Mouse (Mus musculus): ENCODE data around the gene Zdhhc7. TPM values are rescaled to one million over a fixed set of nuclear protein-coding genes. Genes with fewer than 3 reads are reported as not detected.

The Zdhhc7 gene
- polyA plus RNA-seq, 1 experiment: not detected

- peak overlapping the region; percentile 81 for H3K27ac ChIP-seq (ENCODE audit: insufficient read depth, low read depth, low read length)
- no peak overlapping the region for H3K4me3 ChIP-seq (ENCODE audit: insufficient read depth, low read depth, low read length)
- no peak for TF ChIP-seq CTCF (IDR thresholded peaks at IDR 0.05; ENCODE audit: insufficient read depth, low read depth, low read length)
- no peak for TF ChIP-seq POLR2A (IDR thresholded peaks at IDR 0.05; ENCODE audit: insufficient read depth, low read depth, low read length)
- H3K4me1 ChIP-seq (ENCODE audit: control insufficient read depth, insufficient read depth, low read length): peaks cover 51% of the 10 kb centered on the region
- WGBS: 45% methylated on average over 3 of the region's 3 CpGs
Observed at GRCm38 (mm10) chr8:120119429-120119828, 18.1 kb upstream of the Zdhhc7 start.

GRCm38 (mm10) chr8:120118847-120119246 is 17.6 kb upstream of the Zdhhc7 start:
- Histone ChIP-seq H3K27ac (ENCODE audit: insufficient read depth, low read depth, low read length) (peak overlapping the region; percentile 81), H3K4me1 (ENCODE audit: control insufficient read depth, insufficient read depth, low read length) (peaks cover 49% of the 10 kb centered on the region), H3K4me3 (ENCODE audit: insufficient read depth, low read depth, low read length) (no peak overlapping the region)
- TF ChIP-seq POLR2A (IDR thresholded peaks at IDR 0.05; ENCODE audit: insufficient read depth, low read depth, low read length): no peak
- TF ChIP-seq CTCF (IDR thresholded peaks at IDR 0.05; ENCODE audit: insufficient read depth, low read depth, low read length): no peak
- 41% methylated on average over 5 of the region's 5 CpGs for WGBS

- Histone ChIP-seq H3K4me1 (ENCODE audit: control insufficient read depth, insufficient read depth, low read length) (peaks cover 51% of the 10 kb centered on the region), H3K4me3 (ENCODE audit: insufficient read depth, low read depth, low read length) (no peak overlapping the region), H3K27ac (ENCODE audit: insufficient read depth, low read depth, low read length) (0 out of 2 replicates have a peak overlapping the region, but pooled peaks have one; percentile 81)
- 82% methylated on average over 9 of the region's 9 CpGs for WGBS
- TF ChIP-seq POLR2A (IDR thresholded peaks at IDR 0.05; ENCODE audit: insufficient read depth, low read depth, low read length): no peak
- TF ChIP-seq CTCF (IDR thresholded peaks at IDR 0.05; ENCODE audit: insufficient read depth, low read depth, low read length): no peak
Observed at GRCm38 (mm10) chr8:120118162-120118561, 16.9 kb upstream of the Zdhhc7 start.

GRCm38 (mm10) chr8:120116600-120116999 is 15.3 kb upstream of the Zdhhc7 start:
- Histone ChIP-seq H3K4me1 (ENCODE audit: control insufficient read depth, insufficient read depth, low read length) (peaks cover 51% of the 10 kb centered on the region), H3K27ac (ENCODE audit: insufficient read depth, low read depth, low read length) (peak overlapping the region; percentile 9), H3K4me3 (ENCODE audit: insufficient read depth, low read depth, low read length) (peak overlapping the region; percentile 3; the same call in 1 of the 2 replicates)
- TF ChIP-seq CTCF (IDR thresholded peaks at IDR 0.05; ENCODE audit: insufficient read depth, low read depth, low read length) (no peak), POLR2A (IDR thresholded peaks at IDR 0.05; ENCODE audit: insufficient read depth, low read depth, low read length) (no peak)
- WGBS: 63% methylated on average over 7 of the region's 7 CpGs

DNA sequence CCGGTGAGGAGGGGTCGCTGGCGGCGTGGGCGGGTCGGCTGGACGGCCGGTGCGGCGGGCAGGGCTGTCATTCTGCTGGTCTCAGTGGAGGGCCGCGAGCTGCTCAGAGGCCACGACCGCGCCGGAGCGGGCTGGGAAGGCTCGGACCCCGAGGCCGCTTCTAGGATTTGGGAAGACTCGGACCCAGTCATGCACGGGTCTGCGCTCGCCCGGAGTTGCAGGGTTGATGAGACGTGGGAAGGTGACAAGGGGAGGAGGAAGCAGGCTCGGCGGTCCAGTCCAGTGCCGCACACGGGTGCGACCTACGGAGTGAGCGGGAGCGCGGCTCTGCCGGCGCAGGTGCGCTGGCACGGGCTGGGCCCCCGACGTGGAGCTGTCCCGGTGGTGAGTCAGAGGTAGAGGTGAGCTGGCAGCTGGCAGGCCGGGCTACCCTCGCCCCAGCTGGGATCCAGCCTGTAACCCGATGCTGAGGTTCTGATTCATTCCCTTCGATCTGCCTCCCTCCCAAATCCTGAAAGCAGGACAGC is 13.1 kb upstream of the Zdhhc7 start:
- Histone ChIP-seq H3K27ac (ENCODE audit: insufficient read depth, low read depth, low read length) (peak overlapping the region; percentile 50), H3K4me1 (ENCODE audit: control insufficient read depth, insufficient read depth, low read length) (peaks cover 35% of the 10 kb centered on the region), H3K4me3 (ENCODE audit: insufficient read depth, low read depth, low read length) (peak overlapping the region; percentile 87)
- TF ChIP-seq CTCF (IDR thresholded peaks at IDR 0.05; ENCODE audit: insufficient read depth, low read depth, low read length): no peak
- TF ChIP-seq POLR2A (IDR thresholded peaks at IDR 0.05; ENCODE audit: insufficient read depth, low read depth, low read length): no peak
- WGBS: under 1% methylated on average over 46 of the region's 46 CpGs

DNA sequence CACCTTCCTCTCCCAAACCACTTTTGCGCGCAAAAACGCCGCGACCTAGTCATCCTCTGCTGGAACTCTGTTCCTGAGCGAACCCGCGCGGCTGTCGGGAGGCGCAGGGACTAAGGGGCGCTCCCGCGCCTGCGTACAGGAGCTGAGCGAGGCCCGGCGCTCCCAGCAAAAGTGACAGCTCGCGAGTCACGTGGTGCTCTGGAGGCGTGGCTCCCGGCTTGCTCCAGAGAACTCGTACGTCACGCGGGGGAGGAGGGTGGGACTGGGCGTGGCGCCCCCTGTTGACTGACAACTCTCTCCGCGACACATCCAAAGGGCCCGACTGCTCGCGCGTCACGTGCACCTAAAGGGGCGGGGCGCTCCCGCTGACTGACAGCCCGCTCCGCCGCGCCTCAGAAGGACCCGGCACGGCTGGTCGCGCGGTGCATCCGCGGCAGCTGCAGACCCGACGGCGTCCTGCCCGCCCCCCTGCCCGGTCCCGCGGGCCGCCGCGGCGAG is 12.5 kb upstream of the Zdhhc7 start, which contains the start of gene 6430548M08Rik:
6430548M08Rik (plus strand) TSS at position 395 of the 498 bp plus-strand sequence.
- TF ChIP-seq POLR2A (IDR thresholded peaks at IDR 0.05; ENCODE audit: insufficient read depth, low read depth, low read length) (peak; percentile 91), CTCF (IDR thresholded peaks at IDR 0.05; ENCODE audit: insufficient read depth, low read depth, low read length) (no peak)
- Histone ChIP-seq H3K4me3 (ENCODE audit: insufficient read depth, low read depth, low read length) (peak within 1 kb of the TSS; percentile 87), H3K27ac (ENCODE audit: insufficient read depth, low read depth, low read length) (peak within 1 kb of the TSS; percentile 87), H3K4me1 (ENCODE audit: control insufficient read depth, insufficient read depth, low read length) (peaks cover 30% of the 10 kb centered on the region)
- WGBS: under 1% methylated on average over 61 of the region's 61 CpGs

- H3K27ac ChIP-seq (ENCODE audit: insufficient read depth, low read depth, low read length): peak overlapping the region; percentile 87
- TF ChIP-seq POLR2A (IDR thresholded peaks at IDR 0.05; ENCODE audit: insufficient read depth, low read depth, low read length) (no peak), CTCF (IDR thresholded peaks at IDR 0.05; ENCODE audit: insufficient read depth, low read depth, low read length) (no peak)
- WGBS: 4% methylated on average over 10 of the region's 10 CpGs
- peaks cover 25% of the 10 kb centered on the region for H3K4me1 ChIP-seq (ENCODE audit: control insufficient read depth, insufficient read depth, low read length)
- peak overlapping the region; percentile 62 for H3K4me3 ChIP-seq (ENCODE audit: insufficient read depth, low read depth, low read length)
Observed at GRCm38 (mm10) chr8:120113306-120113705, 12.0 kb upstream of the Zdhhc7 start.

DNA sequence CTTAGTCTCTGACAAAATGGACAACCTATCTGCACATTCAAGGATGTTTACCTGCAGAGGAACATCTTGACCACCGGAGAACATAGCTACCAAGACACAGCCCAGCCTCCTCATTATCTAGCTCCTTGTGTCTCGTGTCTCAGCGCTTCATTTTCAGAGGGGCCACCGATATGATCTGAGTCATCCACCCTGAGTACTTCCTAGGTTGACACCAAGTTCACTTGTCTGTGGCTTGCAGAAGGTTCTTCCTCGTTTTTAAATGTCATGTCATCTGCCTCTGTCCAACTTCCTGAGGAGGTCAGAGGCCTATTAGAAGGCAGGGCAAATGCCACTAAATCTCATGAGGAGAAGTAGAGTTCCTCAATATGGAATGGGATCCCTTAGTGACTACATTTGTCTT is 11.3 kb upstream of the Zdhhc7 start:
- TF ChIP-seq POLR2A (IDR thresholded peaks at IDR 0.05; ENCODE audit: insufficient read depth, low read depth, low read length): no peak
- TF ChIP-seq CTCF (IDR thresholded peaks at IDR 0.05; ENCODE audit: insufficient read depth, low read depth, low read length): no peak
- WGBS: 87% methylated on average over 5 of the region's 5 CpGs

GRCm38 (mm10) chr8:120111382-120111781 is 10.1 kb upstream of the Zdhhc7 start:
- H3K4me3 ChIP-seq (ENCODE audit: insufficient read depth, low read depth, low read length): no peak overlapping the region
- WGBS: 75% methylated on average over 3 of the region's 4 CpGs
- peaks cover 16% of the 10 kb centered on the region for H3K4me1 ChIP-seq (ENCODE audit: control insufficient read depth, insufficient read depth, low read length)
- no peak overlapping the region for H3K27ac ChIP-seq (ENCODE audit: insufficient read depth, low read depth, low read length)
- TF ChIP-seq POLR2A (IDR thresholded peaks at IDR 0.05; ENCODE audit: insufficient read depth, low read depth, low read length) (no peak), CTCF (IDR thresholded peaks at IDR 0.05; ENCODE audit: insufficient read depth, low read depth, low read length) (no peak)

More for the DNA sequence above, 11.3 kb upstream of the Zdhhc7 start:
- no peak overlapping the region for H3K27ac ChIP-seq (ENCODE audit: insufficient read depth, low read depth, low read length)
- peaks cover 22% of the 10 kb centered on the region for H3K4me1 ChIP-seq (ENCODE audit: control insufficient read depth, insufficient read depth, low read length)
- H3K4me3 ChIP-seq (ENCODE audit: insufficient read depth, low read depth, low read length): no peak overlapping the region

Data from olfactory bulb, adult 2 months (tissue).